Mouse (Mus musculus) stomach, postnatal 0 days (tissue): ENCODE measurements around the gene Gm17334.

Experiments used
- CTCF ChIP-seq: IDR thresholded peaks from 2 replicates; pipeline ENCODE4 v1.5.1; 2016; ENCODE audit warnings: antibody characterized with exemption, low read depth, mild to moderate bottlenecking, moderate library complexity
- EP300 ChIP-seq: optimal IDR thresholded peaks from 2 replicates; pipeline ENCODE3; 2016; ENCODE audit warnings: antibody characterized with exemption

DNA sequence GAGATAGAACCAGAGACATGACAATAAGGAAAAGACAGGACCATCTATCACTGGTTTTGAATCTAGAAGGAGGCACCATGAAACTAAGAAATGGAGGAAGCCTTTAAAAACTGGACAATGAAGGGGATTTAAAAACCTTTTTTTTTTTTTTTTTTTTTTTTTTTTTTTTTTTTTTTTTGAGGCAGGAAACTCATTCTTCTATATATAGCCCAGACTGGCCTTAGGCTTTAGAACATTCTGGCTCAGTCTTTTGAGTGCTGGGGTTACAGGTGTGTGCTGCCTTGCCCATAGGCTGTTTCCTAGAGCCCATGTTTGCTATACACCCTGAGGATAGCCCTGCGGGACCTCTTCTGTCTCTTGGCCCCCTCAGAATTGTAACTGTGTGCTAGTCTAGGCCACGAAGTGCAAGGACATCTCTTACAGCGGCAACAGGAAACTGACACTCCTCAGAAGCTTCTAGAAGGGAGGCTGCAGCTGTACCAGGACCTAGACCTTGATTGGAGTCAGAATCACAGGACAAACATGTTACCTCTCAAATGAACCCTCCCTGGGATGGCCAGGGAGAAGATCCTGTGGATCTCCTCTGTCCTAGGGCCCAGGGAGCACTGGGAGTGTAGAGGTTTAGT is 12.4 kb upstream of the Gm17334 start:
- TF ChIP-seq EP300 (no peak), CTCF (no peak)
